8 mouse cellular contexts compared by ENCODE assay signal in the genomic region with DNA sequence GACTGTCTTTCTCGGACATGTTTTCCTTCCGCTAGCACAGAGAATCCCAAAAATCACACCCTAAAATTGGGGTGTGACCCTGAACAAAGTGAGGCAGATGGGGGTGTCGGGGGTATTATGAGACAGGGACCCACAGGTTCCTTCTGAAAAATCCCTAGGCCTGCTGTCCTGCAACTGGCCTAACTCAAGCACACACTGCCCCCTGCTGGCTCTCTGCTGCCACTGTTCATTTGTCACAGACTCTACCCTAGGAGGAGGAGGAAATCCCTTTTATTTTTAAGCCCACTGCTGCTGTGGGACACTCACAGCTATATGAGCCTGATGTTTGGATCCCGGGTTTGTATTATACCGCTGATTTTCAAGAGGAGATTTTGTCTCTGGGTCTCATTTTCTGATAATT. TPM values are rescaled to one million over a fixed set of nuclear protein-coding genes. Genes with fewer than 3 reads are reported as not detected.
A peak's percentile ranks its signal among the peaks of the same experiment; 100 is the strongest.
DNase-seq lines count a peak whose midpoint lies in the region; ATAC-seq lines count a peak whose summit lies in the region.

No protein-coding gene starts in this region.

- no peaks in the 10 kb centered on the region; the same call in 1 of the 2 replicates for H3K9me3 ChIP-seq in forebrain, embryonic 16.5 days (ENCODE audit: control insufficient read depth, low read length)
- H3K9me3 ChIP-seq in hindbrain, embryonic 14.5 days (ENCODE audit: control insufficient read depth, low read length): no peaks in the 10 kb centered on the region

- no peak overlapping the region for H3K4me2 ChIP-seq in forebrain, embryonic 16.5 days (ENCODE audit: low read length)
- H3K4me2 ChIP-seq in hindbrain, embryonic 14.5 days (replicated peaks): no peak overlapping the region

- H3K4me3 ChIP-seq in forebrain, embryonic 16.5 days (replicated peaks; ENCODE audit: low read length): no peak overlapping the region
- no peak overlapping the region for H3K4me3 ChIP-seq in hindbrain, embryonic 14.5 days (replicated peaks; ENCODE audit: low read length)

- H3K27me3 ChIP-seq in forebrain, embryonic 16.5 days (replicated peaks; ENCODE audit: control insufficient read depth, insufficient read depth, low read length): no peaks in the 10 kb centered on the region
- no peaks in the 10 kb centered on the region for H3K27me3 ChIP-seq in hindbrain, embryonic 14.5 days (ENCODE audit: control insufficient read depth, insufficient read depth, low read length)

- 45% methylated on average over 5 of the region's 5 CpGs for WGBS in forebrain, embryonic 16.5 days
- WGBS in hindbrain, embryonic 14.5 days: 36% methylated on average over 5 of the region's 5 CpGs

- no peak overlapping the region for H3K27ac ChIP-seq in forebrain, embryonic 16.5 days (ENCODE audit: low read length)
- H3K27ac ChIP-seq in hindbrain, embryonic 14.5 days: no peak overlapping the region

- H3K36me3 ChIP-seq in forebrain, embryonic 16.5 days (ENCODE audit: control insufficient read depth, insufficient read depth): peaks cover 10% of the 10 kb centered on the region
- peaks cover 13% of the 10 kb centered on the region for H3K36me3 ChIP-seq in hindbrain, embryonic 14.5 days (replicated peaks; ENCODE audit: control insufficient read depth, insufficient read depth)

- no peaks in the 10 kb centered on the region for H3K4me1 ChIP-seq in forebrain, embryonic 16.5 days (replicated peaks; ENCODE audit: control insufficient read depth, insufficient read depth, low read length)
- no peaks in the 10 kb centered on the region for H3K4me1 ChIP-seq in hindbrain, embryonic 14.5 days (replicated peaks; ENCODE audit: control insufficient read depth, insufficient read depth, low read length)

- peak; percentile 65 for DNase-seq in MEL-GATA-1-ER (ENCODE audit: extremely low read depth, low read depth)
- peak; percentile 15 for DNase-seq in cerebellum, adult 11-12 months
- DNase-seq in hindbrain, embryonic 14.5 days (ENCODE audit: low spot score): peak; percentile 83
- peak; percentile 84 to 86 for DNase-seq in layer of hippocampus, postnatal 10 days (ENCODE audit: low spot score in 2 of 2)
- DNase-seq in lung, postnatal 10 days: peak; percentile 84
- peak; percentile 38 for DNase-seq in retina, adult 2 months (ENCODE audit: low read depth, low spot score)
- peak; percentile 85 for DNase-seq in thymus, postnatal 4 days

- no peak overlapping the region for H3K9ac ChIP-seq in forebrain, embryonic 16.5 days (replicated peaks; ENCODE audit: low read depth, low read length)
- H3K9ac ChIP-seq in hindbrain, embryonic 14.5 days: no peak overlapping the region

- peak; percentile 65 for ATAC-seq in forebrain, embryonic 16.5 days
- peak; percentile 75; the same call in 1 of the 2 replicates for ATAC-seq in hindbrain, embryonic 14.5 days (ENCODE audit: low FRiP score)

RNA-seq across cellular contexts. Expression of gene Tk2, which starts 28.6 kb away (rescaled TPM):
- polyA plus RNA-seq in forebrain, embryonic 16.5 days (2015; fragmentation: Nextera tagmentation; extraction: Ambion mirVana): 51.7 and 54.3 TPM in 2 replicates
- 46.6 and 51.8 TPM in 2 replicates for polyA plus RNA-seq in hindbrain, embryonic 14.5 days (2014; fragmentation: Nextera tagmentation; extraction: Ambion mirVana)
- total RNA-seq in layer of hippocampus, postnatal 10 days (2021): 10 to 100 TPM; 34.6 to 37.3 TPM

RNA-seq across cellular contexts. Expression of gene Cklf, which starts 30.9 kb away (rescaled TPM):
- polyA plus RNA-seq in forebrain, embryonic 16.5 days (2015; fragmentation: Nextera tagmentation; extraction: Ambion mirVana): 36.0 and 36.3 TPM in 2 replicates
- 28.6 and 35.1 TPM in 2 replicates for polyA plus RNA-seq in hindbrain, embryonic 14.5 days (2014; fragmentation: Nextera tagmentation; extraction: Ambion mirVana)
- total RNA-seq in layer of hippocampus, postnatal 10 days (2021): 10 to 100 TPM; 10.2 to 13.8 TPM

RNA-seq across cellular contexts. Expression of gene Bean1, which starts 49.6 kb away (rescaled TPM):
- polyA plus RNA-seq in forebrain, embryonic 16.5 days (2015; fragmentation: Nextera tagmentation; extraction: Ambion mirVana): 2.4 and 3.1 TPM in 2 replicates
- 9.3 and 10.8 TPM in 2 replicates for polyA plus RNA-seq in hindbrain, embryonic 14.5 days (2014; fragmentation: Nextera tagmentation; extraction: Ambion mirVana)
- total RNA-seq in layer of hippocampus, postnatal 10 days (2021): 10 to 100 TPM; 13.9 to 15.0 TPM

Comparison
In these comparisons a context has a peak if more than half of its experiments do, and no peak if none do; other contexts are left out.
1. DNase-seq: peak in every context shown above with its lines; median percentile 85 in layer of hippocampus, postnatal 10 days; 85 in thymus, postnatal 4 days; 84 in lung, postnatal 10 days; 83 in hindbrain, embryonic 14.5 days; 65 in MEL-GATA-1-ER; 38 in retina, adult 2 months; 15 in cerebellum, adult 11-12 months.